Mouse (Mus musculus) embryo, embryonic 11.5 days (tissue): ENCODE results near the gene Rhcg.

Source experiments
- DNase-seq: peaks from one replicate; pipeline ENCODE4 v3.0.0-alpha.2; 2012; ENCODE audit warnings: low read depth, low spot score

The Rhcg gene

GRCm38 (mm10) chr7:79617418-79617817 lies at the start of gene Rhcg:
TSS of gene Rhcg (minus strand) at chr7:79617657.
- no peak for DNase-seq

DNA sequence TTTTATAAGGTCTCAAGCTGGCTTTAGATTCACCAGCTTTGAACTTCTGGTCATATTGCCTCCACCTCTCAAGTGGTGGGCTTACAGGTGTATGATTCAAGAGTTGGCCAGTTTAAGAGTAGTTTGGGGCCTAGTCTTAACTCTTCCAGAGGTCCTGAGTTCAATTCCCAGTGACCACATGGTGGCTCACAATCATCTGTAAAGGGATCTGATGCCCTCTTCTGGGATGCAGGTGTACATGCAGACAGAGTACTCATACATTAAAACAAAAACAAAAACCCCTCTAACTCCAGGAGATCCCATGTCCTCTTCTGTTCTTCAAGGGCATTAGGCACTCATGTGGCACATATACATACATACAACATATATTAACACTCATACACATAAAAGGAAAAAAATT lies 49.2 kb upstream of the Rhcg start:
- DNase-seq = no peak

DNA sequence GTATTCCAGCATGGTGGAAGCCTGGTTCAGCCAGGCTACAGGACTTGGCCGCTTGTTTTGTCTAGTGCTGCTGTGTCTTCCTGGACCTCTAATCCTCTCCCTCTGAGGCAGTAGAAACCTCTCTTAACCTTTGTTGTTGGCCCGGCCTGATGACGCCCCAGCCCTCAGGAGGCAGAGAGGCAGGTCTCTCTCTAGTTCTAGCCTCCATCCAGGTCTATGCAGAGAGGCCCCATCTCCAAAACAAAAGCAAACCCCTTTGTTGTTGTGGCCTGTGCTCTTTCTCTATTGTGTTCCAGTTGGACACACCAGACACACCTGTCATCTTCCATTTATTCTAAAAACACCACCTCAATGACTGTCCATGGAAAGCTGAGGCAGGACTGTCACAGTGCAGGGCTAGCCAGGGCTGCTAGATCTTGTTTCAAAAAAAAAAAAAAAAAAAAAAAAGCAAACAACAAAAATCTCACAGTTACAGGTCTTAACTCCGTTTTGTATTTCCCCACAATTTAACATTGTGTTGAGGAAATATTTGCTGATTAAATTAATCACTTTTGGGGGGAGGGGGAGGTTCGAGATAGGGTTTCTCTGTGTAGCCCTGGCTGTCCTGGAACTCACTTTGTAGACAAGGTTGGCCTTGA lies 43.9 kb upstream of the Rhcg start:
- no peak for DNase-seq

GRCm38 (mm10) chr7:79660291-79661150 lies 43.1 kb upstream of the Rhcg start:
- DNase-seq = no peak

DNA sequence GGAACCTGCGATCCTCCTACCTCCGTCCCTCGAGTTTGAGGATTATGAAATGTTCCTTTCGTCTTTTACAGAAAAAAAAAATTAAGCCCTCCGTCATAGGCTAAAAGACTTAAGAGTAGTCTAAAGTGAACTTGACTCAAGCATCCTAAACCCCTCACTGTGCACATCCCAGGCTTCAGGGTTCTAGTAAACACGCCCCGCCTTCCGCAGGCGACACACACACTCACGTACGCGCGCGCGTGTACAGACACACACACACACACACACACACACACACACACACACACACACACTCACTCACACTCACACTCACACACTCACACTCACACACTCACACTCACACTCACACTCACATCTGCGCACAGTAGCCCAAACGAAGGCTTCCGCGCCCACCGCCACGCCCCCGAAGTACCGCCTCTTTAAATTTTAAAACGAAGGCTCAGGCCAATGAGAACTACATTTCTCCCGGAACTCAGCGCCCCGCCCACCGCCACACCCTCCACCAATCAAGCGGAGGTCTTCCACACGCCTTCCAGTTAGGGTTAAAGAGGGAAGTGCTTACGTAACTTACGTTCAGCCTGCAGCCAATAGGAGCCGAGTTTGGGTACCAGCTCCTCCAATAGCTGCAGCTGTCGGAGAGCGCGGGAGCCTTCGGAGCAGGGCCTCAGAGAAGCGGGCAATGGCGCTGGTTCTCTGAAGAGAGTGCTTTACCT lies 42.3 kb upstream of the Rhcg start, which contains the start of gene Ticrr:
Gene Ticrr (plus strand): TSS at position 619 of the 713 bp plus-strand sequence.
- DNase-seq = peak; percentile 95

GRCm38 (mm10) chr7:79654586-79654985 lies 37.1 kb upstream of the Rhcg start:
- no peak for DNase-seq

- no peak for DNase-seq
Observed at GRCm38 (mm10) chr7:79654185-79654584, 36.7 kb upstream of the Rhcg start.

- DNase-seq = peak; percentile 45
Observed at GRCm38 (mm10) chr7:79649005-79649404, 31.5 kb upstream of the Rhcg start.

GRCm38 (mm10) chr7:79647233-79647632 lies 29.8 kb upstream of the Rhcg start:
- no peak for DNase-seq

GRCm38 (mm10) chr7:79631773-79632348 lies 14.4 kb upstream of the Rhcg start:
- DNase-seq = no peak

DNA sequence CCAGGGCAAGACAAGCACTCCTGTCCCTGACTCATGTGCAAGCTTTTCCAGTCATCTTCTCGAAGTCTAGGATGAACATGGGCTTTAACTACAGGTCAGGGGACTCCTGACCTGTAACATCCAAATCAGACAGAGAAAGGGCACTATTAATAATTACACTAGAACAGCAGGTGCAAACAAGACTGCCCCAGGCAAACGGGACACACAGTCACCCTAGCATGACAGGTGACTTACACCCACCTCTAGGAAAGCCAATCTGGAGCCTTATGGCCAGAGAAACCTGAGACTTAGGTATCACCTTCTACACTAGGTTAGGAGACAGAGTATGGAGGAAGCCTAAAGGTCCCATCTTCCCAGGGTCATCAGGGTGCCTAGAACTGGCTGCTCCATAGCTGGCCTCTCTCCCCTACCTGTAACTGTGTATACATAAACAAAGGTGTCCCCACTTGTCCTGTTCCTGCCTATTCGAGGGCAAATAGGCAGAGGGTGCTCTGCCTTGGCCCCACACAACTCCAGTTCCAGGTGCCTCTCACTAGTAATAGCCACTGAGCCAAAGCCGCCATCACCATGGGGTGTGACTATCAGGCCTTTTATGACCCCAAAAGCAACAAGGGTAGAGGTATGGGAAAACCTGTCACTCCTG lies 10.9 kb upstream of the Rhcg start:
- no peak for DNase-seq

GRCm38 (mm10) chr7:79626170-79626569 lies 8.7 kb upstream of the Rhcg start:
- DNase-seq = no peak

- DNase-seq = no peak
Observed at GRCm38 (mm10) chr7:79623086-79623485, 5.6 kb upstream of the Rhcg start.

DNA sequence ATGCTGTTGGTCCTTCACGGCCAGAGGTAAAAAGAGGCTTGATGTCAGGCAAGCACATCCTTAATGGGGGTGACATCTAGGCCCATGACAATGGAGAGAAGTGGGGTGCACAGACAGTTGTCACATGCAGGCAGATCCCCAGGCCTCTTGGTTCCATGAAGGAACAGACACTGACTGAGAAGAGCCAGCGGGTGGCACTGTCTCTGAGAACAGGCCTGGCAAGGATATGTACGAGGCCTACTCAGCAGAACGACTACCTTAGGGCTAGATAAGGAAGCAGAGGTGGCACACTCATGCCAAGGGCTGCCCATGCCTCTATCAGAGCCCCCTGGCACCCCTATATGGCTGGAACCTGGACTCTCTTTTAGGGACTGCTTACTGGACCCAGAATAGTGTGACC lies 2.0 kb upstream of the Rhcg start:
- DNase-seq = no peak

GRCm38 (mm10) chr7:79615941-79616340 lies 1.5 kb downstream of the Rhcg start:
- no peak for DNase-seq

DNA sequence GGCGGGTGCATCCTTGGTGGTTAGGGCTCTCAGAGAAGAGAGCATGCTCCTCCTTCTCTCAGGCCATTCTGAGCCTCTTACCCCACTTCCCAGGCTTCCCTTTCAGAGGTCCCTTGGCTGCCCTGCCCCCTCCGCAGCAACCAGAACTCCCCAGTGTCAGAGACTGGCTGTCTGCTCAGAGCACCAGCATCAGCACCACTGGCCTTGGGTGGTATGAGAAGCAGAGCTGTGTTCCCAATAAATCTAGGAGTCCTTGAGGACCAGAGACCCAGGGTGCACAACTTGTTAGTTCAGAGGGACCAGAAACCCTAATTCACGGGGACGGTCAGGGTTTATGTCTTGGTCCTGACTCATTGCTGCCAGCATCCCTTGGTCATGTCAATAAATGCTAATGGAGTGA lies 2.4 kb downstream of the Rhcg start:
- DNase-seq = no peak

DNA sequence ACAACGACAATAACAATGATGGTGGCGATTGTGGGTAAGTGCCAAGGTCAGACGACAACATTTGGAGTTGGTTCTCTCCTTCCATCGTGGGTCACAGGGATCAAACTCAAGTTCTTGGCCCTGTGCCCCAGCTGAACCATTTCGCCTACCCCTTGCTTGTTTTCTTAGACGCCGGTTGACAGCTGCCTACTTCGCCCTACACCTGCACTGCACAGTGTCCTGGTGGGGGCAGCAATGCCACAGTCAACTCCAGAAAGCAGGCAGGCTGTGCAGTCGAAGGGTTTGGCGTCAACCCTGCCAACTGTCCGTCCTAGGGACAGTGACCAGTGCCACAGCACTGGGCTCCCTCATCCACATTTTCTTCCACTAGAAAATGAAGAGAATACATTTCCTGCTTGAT lies 4.1 kb downstream of the Rhcg start:
- DNase-seq = no peak

DNA sequence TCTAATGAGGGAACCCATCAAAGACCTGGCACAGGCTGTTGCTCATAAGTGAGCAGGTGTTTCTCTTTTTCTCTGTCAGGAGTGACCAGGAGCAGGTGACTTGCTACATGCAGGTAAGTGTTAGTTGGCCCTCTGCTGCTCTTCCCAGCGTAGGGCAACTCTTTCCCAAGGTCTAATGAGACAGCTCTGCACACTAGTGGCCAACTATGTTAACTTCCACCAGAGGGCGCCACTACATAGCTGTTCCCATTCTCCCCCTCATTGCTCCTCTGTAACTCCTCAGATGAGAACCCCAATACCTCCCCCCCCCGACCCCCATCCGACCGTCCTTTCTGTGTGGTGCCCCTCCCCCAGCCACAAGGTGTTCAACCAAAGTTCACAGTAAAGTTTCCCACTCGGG lies 4.7 kb downstream of the Rhcg start:
- DNase-seq = peak; percentile 23

DNA sequence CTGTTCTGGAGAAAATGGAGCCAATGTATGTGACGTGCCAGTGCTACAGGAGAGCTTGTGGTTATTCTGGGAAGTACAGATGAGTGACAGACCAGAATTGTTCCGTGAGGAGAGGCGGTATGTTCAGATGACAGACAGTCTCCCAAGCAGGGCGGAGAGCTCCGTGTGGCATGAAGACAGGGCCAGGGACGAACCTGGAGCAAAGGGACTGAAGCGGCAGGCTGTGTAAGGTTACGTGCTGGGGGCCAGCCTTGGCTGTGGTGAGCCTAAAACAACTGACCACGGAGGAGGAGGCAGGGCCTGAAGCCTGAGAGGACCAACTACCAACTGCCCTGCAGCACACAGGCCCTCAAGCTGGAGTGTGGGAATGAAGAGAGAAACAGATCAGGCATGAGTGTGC lies 5.6 kb downstream of the Rhcg start:
- DNase-seq = no peak

DNA sequence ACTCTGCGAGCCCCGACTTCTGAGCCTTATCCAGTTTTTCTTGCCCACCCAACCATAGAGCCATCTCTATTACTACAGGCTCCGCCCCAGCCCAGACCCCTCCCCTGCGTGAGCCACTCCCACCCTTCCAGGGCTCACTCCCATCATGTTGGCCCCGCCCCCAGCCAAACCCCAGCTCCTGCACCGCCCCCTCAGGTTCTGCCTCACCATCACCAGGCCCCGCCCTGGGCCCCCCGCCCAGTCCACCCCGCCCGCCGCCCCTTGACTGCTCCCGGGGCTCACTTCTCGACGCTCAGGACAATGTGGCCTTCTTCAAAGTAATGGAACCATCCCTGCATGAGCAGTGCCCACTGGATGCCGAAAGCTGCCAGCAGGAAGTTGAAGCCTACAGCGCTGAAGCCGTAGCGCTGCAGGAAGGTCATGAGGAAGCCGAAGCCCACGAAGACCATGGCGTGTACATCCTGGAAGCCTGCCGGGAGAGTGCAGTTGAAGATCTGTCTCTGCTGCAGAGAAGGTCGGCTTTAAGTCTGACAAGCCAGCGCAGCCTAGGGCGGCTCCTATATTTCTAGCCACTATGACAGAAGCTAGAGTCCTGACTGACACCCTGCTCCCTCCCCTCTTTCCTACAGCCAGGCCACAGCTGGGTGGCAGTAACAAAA lies 10.1 kb downstream of the Rhcg start:
- peak; percentile 36 for DNase-seq

DNA sequence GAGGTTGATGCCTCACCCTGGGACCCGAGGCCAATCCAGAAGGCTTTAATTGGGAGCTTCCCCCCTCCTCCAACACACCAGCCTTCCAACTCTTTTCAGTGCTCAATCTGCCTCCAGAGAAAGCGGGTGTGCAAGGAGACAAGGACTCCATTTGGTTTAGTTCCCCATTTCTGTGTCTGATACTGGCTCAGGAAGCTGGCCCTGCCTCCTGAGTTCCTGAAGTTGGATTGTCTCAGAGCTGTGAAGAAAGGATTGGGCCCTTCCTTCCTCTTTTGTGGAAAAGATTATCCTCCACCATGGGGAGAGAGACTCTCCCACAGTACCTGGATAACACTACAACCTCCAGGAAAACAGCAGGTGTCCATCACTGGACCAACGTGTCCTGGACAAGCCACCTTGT lies 10.7 kb downstream of the Rhcg start:
- DNase-seq = no peak
